ENCODE assay signal across 8 mouse cellular contexts in genomic region chr6:51545219-51545859, GRCm38 (mm10). TPM values are rescaled to one million over a fixed set of nuclear protein-coding genes. Genes with fewer than 3 reads are reported as not detected.
DNase-seq lines count a peak whose midpoint lies in the region; ATAC-seq lines count a peak whose summit lies in the region.
"Had no signal": no experiment of that assay in that cellular context is flagged by ENCODE, and none has a peak within 500 bp of the region (broad histone marks: within the 10 kb centered on the region; RNA-seq: fewer than 3 reads in every experiment).

No protein-coding gene starts in this region.

- H3K27me3 ChIP-seq in embryonic facial prominence, embryonic 14.5 days (replicated peaks; ENCODE audit: control insufficient read depth, insufficient read depth, low read length): no peaks in the 10 kb centered on the region

- no peaks in the 10 kb centered on the region for H3K36me3 ChIP-seq in embryonic facial prominence, embryonic 14.5 days (ENCODE audit: control insufficient read depth, insufficient read depth, low read length)
- peaks cover 5% of the 10 kb centered on the region; the same call in 1 of the 2 replicates for H3K36me3 ChIP-seq in macrophage (ENCODE audit: inconsistent target)

- H3K4me3 ChIP-seq in embryonic facial prominence, embryonic 14.5 days (ENCODE audit: low read depth, low read length): no peak overlapping the region
- peak overlapping the region; percentile 39 for H3K4me3 ChIP-seq in macrophage (ENCODE audit: inconsistent target)

- no peak overlapping the region for H3K9ac ChIP-seq in embryonic facial prominence, embryonic 14.5 days (ENCODE audit: low read depth, low read length)

- 0 out of 2 replicates have a peak overlapping the region, but pooled peaks have one; percentile 11 for H3K4me2 ChIP-seq in embryonic facial prominence, embryonic 14.5 days (ENCODE audit: low read depth, low read length)

- no peaks in the 10 kb centered on the region for H3K9me3 ChIP-seq in embryonic facial prominence, embryonic 14.5 days (ENCODE audit: control insufficient read depth, low read length)

- H3K4me1 ChIP-seq in embryonic facial prominence, embryonic 14.5 days (ENCODE audit: control insufficient read depth, insufficient read depth, low read length): no peaks in the 10 kb centered on the region

- 58% methylated on average over 11 of the region's 11 CpGs for WGBS in embryonic facial prominence, embryonic 14.5 days
- WGBS in macrophage (ENCODE audit: missing documents): 6% methylated on average over 11 of the region's 11 CpGs

- peak; percentile 88 for DNase-seq in 416B (ENCODE audit: low read depth)
- DNase-seq in CD4-positive helper T cell, adult 2 months (ENCODE audit: low read depth, low spot score): peak; percentile 81
- DNase-seq in embryonic facial prominence, embryonic 14.5 days (ENCODE audit: low spot score): peak; percentile 35
- no peak for DNase-seq in right cerebral cortex, adult 18-20 months
- DNase-seq in cerebellum, adult 11-12 months: no peak

- H3K79me2 ChIP-seq in macrophage (ENCODE audit: inconsistent target): peaks cover 88% of the 10 kb centered on the region

- ATAC-seq in embryonic facial prominence, embryonic 14.5 days (ENCODE audit: low read depth): no peak
- peak; percentile 94 for ATAC-seq in inflammation-experienced regulatory T-cells, adult 6 months

- H3K27ac ChIP-seq in embryonic facial prominence, embryonic 14.5 days (replicated peaks; ENCODE audit: low read depth, low read length): no peak overlapping the region
- H3K27ac ChIP-seq in macrophage: peak overlapping the region; percentile 73
- H3K27ac ChIP-seq: kidney, postnatal 0 days had no signal

RNA-seq across cellular contexts. Expression of gene Snx10, which starts 21.6 kb away (rescaled TPM):
- 17.2 and 19.2 TPM in 2 replicates for polyA plus RNA-seq in embryonic facial prominence, embryonic 14.5 days (2014; fragmentation: Nextera tagmentation; extraction: Ambion mirVana)
- polyA plus RNA-seq in inflammation-experienced regulatory T-cells, adult 6 months (2017; shearing (Covaris generic)): 10 to 100 TPM; 26.4 to 55.3 (median 36.4) TPM
- 100 to 1,000 TPM in 23 of 26 experiments, 10 to 100 TPM in 3; 73.8 to 511 (median 250) TPM for total RNA-seq in macrophage (2018; cell fraction: chromatin; rRNA removed)
- 100 to 1,000 TPM in 17 of 26 experiments, 10 to 100 TPM in 9; 73.4 to 231 (median 154) TPM for total RNA-seq in macrophage (2018; cell fraction: cytosol; rRNA removed)
- 100 to 1,000 TPM in 25 of 26 experiments, 10 to 100 TPM in 1; 84.6 to 517 (median 229) TPM for total RNA-seq in macrophage (2018; cell fraction: nucleus; rRNA removed)
- 66.2 to 91.7 TPM (median 66.3 TPM) in 3 replicates for polyA plus RNA-seq in macrophage (2018)

Comparison
In these comparisons a context has a peak if more than half of its experiments do, and no peak if none do; other contexts are left out.
1. DNase-seq: peak in 416B (single experiment), CD4-positive helper T cell, adult 2 months (single experiment) and embryonic facial prominence, embryonic 14.5 days (single experiment); none in right cerebral cortex, adult 18-20 months (single experiment) and cerebellum, adult 11-12 months (single experiment).